Mouse (Mus musculus) kidney, adult 2 months (tissue): ENCODE measurements around the gene Chd3.
"Not testable (repeated sequence)": the region's sequence is repeated elsewhere in the genome, so short reads cannot be mapped to it uniquely, and the experiment has no call there.

ENCODE experiments used
- CTCF ChIP-seq: fragments of 200-500 bp; conservative IDR thresholded peaks from 2 replicates; pipeline ENCODE4 v1.5.1; 2011; ENCODE audit warnings: low read depth, mild to moderate bottlenecking, control low read depth, low read length, moderate library complexity, mixed read lengths; ENCODE audit not compliant: insufficient read depth, insufficient read length
- POLR2A ChIP-seq: fragments of 200-500 bp; IDR thresholded peaks from one replicate; pipeline ENCODE4 v1.6.1; 2011; ENCODE audit warnings: low read depth, low read length, control low read depth

GRCm38 (mm10) chr11:69394591-69395167, 25.5 kb upstream of the Chd3 start:
- TF ChIP-seq POLR2A, CTCF: not testable (repeated sequence)
